Mouse (Mus musculus): ENCODE data around the gene Comp. TPM values are rescaled to one million over a fixed set of nuclear protein-coding genes. Genes with fewer than 3 reads are reported as not detected.

Comp gene
- polyA plus RNA-seq, 1 experiment from 2014 or later, result 1.1 TPM

DNA sequence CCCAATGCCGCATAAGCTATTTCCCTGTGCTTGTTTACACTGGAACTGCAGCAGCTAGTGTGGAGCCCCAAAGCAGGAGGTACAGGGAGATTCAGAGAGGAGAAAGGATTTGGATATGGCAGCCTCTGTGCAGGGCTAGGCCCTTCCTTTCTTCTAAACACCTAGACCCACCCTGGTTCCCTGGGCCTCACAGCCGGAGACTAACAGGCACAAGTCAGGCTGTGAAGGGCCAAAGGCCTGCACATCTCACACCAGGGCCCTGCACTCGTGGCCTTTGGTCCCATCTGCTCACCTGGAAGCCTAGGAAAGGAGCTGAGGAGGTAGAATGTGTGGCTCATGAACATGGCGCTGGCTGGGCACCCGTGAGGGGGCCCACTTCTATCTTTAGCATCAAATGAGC lies 22.8 kb downstream of the Comp start:
- ATAC-seq (replicated peaks; ENCODE audit: insufficient number of reproducible peaks, low FRiP score, low TSS enrichment), result no peak
- no peak overlapping the region for H3K4me3 ChIP-seq (ENCODE audit: low read depth, low read length)
- H3K27ac ChIP-seq (ENCODE audit: low read depth, low read length), result no peak overlapping the region
- H3K36me3 ChIP-seq (ENCODE audit: control insufficient read depth, insufficient read depth, low read length), result no peaks in the 10 kb centered on the region; the same call in 1 of the 2 replicates
- no peak overlapping the region for H3K4me2 ChIP-seq
- H3K27me3 ChIP-seq (ENCODE audit: control insufficient read depth, insufficient read depth, low read length), result no peaks in the 10 kb centered on the region
- no peaks in the 10 kb centered on the region for H3K4me1 ChIP-seq (ENCODE audit: control insufficient read depth, insufficient read depth, low read length)
- no peaks in the 10 kb centered on the region for H3K9me3 ChIP-seq (replicated peaks; ENCODE audit: control insufficient read depth, low read length)
- WGBS (ENCODE audit: insufficient replicate concordance), result 78% methylated on average over 5 of the region's 5 CpGs
- no peak overlapping the region for H3K9ac ChIP-seq (ENCODE audit: low read depth, low read length)

DNA sequence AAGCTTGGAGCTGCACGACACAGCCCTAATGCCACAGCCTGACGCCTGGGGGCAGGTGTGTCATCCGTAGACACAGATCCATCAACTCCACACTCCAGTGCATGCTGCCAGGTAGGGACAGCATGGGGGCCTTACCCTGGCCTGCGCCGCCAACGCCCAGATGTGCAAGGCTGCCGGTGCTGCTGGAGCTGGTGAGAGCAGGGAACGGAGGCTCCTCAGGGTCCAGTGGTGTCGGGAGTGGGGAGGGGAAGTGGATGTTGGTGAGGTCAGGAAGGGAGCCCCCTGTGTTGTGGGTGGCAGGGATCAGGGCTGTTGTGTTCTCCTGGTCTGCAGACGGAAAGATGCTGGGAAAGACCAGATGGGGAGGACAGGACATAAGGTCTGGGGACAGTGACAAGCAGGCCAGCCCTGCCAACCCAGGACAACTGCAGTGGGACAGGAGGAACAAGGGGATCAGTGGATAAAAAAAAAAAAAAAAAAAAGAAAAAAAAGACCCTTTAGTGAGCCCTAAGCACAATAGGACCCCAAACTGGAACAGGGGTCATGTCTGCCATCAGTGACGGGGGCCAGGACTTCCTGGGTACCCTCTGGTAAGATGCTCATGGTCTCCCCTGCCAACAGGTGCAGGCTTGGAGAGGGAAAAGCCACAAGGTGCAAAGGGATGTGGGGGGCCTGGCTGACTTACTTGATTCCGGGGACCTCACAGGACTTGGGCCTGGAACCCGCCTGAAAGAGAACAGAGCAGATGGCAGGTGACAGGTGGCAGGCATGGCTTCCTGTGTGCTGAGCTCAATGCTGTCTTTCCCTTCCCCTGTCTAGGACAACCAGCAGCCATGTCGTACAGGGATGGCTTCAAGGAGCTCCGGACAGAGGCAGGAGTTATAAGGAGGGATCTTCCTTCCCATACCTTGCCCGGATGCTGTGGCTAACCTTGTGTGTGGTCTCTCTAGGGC lies 24.5 kb downstream of the Comp start:
- H3K9ac ChIP-seq (ENCODE audit: low read depth, low read length), result no peak overlapping the region
- H3K27me3 ChIP-seq (ENCODE audit: control insufficient read depth, insufficient read depth, low read length), result no peaks in the 10 kb centered on the region
- no peaks in the 10 kb centered on the region for H3K4me1 ChIP-seq (ENCODE audit: control insufficient read depth, insufficient read depth, low read length)
- H3K4me2 ChIP-seq, result no peak overlapping the region
- no peaks in the 10 kb centered on the region for H3K9me3 ChIP-seq (replicated peaks; ENCODE audit: control insufficient read depth, low read length)
- no peak overlapping the region for H3K27ac ChIP-seq (ENCODE audit: low read depth, low read length)
- H3K4me3 ChIP-seq (ENCODE audit: low read depth, low read length), result no peak overlapping the region
- ATAC-seq (replicated peaks; ENCODE audit: insufficient number of reproducible peaks, low FRiP score, low TSS enrichment), result no peak
- H3K36me3 ChIP-seq (ENCODE audit: control insufficient read depth, insufficient read depth, low read length), result no peaks in the 10 kb centered on the region; the same call in 1 of the 2 replicates
- 79% methylated on average over 16 of the region's 16 CpGs for whole genome bisulfite sequencing (ENCODE audit: insufficient replicate concordance)

DNA sequence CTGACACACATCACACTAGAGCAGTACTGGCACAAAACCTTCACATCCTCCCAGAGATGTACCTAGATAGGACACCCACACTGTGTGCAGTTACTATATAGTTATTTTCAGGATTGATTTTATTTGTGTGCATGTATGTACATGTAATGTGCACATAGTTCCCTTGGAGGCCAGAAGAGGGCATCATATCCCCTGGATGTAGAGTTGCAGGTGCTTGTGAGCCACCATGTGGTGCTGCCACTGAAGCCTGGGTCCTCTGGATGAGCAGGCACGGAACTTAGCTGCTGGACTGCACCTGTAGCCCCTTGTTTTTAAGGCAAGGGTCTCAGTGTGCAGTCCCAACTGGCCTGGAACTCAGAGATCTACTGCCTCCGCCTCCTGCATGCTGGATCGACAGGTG lies 30.9 kb downstream of the Comp start:
- H3K36me3 ChIP-seq (ENCODE audit: control insufficient read depth, insufficient read depth, low read length), result no peaks in the 10 kb centered on the region; the same call in 1 of the 2 replicates
- ATAC-seq (replicated peaks; ENCODE audit: insufficient number of reproducible peaks, low FRiP score, low TSS enrichment), result no peak
- H3K27ac ChIP-seq (ENCODE audit: low read depth, low read length), result no peak overlapping the region
- WGBS (ENCODE audit: insufficient replicate concordance), result 90% methylated on average over 3 of the region's 3 CpGs
- no peak overlapping the region for H3K4me3 ChIP-seq (ENCODE audit: low read depth, low read length)
- H3K9me3 ChIP-seq (replicated peaks; ENCODE audit: control insufficient read depth, low read length), result no peaks in the 10 kb centered on the region
- H3K27me3 ChIP-seq (ENCODE audit: control insufficient read depth, insufficient read depth, low read length), result no peaks in the 10 kb centered on the region
- H3K4me2 ChIP-seq, result no peak overlapping the region
- no peak overlapping the region for H3K9ac ChIP-seq (ENCODE audit: low read depth, low read length)
- H3K4me1 ChIP-seq (ENCODE audit: control insufficient read depth, insufficient read depth, low read length), result peaks cover 31% of the 10 kb centered on the region

DNA sequence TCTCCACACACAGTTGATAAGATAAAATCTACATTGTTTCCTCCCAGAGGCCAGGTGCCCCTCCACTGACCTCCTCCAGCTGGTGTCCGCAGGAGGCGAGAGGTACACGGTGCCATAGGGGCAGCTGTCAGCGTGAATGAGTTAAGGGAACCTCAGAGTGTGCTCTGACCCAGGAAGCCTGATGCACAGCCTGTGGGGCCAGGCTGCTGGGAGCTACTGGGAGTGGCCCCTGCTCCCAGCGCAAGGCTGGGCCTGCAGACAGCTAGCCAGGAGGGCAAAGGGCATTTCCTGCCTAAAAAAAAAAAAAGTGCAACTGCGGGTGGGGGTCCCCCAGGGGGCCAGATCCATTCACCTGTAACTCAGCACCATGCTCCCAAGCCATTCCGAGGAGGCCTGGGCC lies 31.8 kb downstream of the Comp start:
- Histone ChIP-seq H3K9me3 (replicated peaks; ENCODE audit: control insufficient read depth, low read length) (no peaks in the 10 kb centered on the region), H3K27me3 (ENCODE audit: control insufficient read depth, insufficient read depth, low read length) (no peaks in the 10 kb centered on the region), H3K9ac (ENCODE audit: low read depth, low read length) (no peak overlapping the region), H3K4me1 (ENCODE audit: control insufficient read depth, insufficient read depth, low read length) (peaks cover 32% of the 10 kb centered on the region), H3K4me2 (no peak overlapping the region), H3K36me3 (ENCODE audit: control insufficient read depth, insufficient read depth, low read length) (no peaks in the 10 kb centered on the region; the same call in 1 of the 2 replicates), H3K4me3 (ENCODE audit: low read depth, low read length) (no peak overlapping the region), H3K27ac (ENCODE audit: low read depth, low read length) (no peak overlapping the region)
- ATAC-seq (replicated peaks; ENCODE audit: insufficient number of reproducible peaks, low FRiP score, low TSS enrichment), result no peak
- 52% methylated on average over 7 of the region's 7 CpGs for WGBS (ENCODE audit: insufficient replicate concordance)

DNA sequence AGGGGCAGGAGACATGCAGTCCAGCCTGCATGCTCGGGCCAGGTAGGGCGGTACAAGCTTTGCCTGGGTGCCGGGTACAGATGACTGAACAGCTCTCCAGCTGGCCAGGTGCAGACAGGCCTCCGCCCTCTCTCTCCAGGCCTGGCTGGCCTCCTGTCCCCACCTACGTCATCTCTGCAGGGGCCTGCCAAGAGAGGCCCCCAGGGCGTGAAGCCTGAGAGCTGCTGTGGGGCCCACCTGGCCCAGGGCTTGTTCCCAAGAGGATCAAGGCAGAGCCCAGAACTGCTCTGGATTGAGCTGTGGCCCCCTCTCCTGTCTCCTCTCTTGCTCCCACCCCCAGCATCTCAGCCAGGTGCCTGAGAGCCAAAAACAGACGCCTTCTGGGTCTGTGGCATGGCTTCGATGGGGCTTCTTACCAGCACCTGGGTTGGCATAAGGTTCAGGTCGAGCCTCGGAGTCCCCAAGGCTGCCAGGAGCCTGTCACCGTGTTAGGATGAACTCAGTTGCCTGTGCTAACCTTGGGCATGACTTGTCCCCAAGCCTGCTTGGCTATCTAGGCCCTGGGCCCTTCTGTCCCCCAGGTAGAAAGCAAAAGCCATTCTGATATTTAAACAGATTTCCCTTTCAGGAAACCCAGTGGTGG lies 33.2 kb downstream of the Comp start:
- no peak for ATAC-seq (replicated peaks; ENCODE audit: insufficient number of reproducible peaks, low FRiP score, low TSS enrichment)
- Histone ChIP-seq H3K27ac (ENCODE audit: low read depth, low read length) (no peak overlapping the region), H3K4me2 (no peak overlapping the region), H3K9ac (ENCODE audit: low read depth, low read length) (no peak overlapping the region), H3K36me3 (ENCODE audit: control insufficient read depth, insufficient read depth, low read length) (no peaks in the 10 kb centered on the region), H3K9me3 (replicated peaks; ENCODE audit: control insufficient read depth, low read length) (no peaks in the 10 kb centered on the region), H3K4me1 (ENCODE audit: control insufficient read depth, insufficient read depth, low read length) (peaks cover 32% of the 10 kb centered on the region), H3K4me3 (ENCODE audit: low read depth, low read length) (no peak overlapping the region), H3K27me3 (ENCODE audit: control insufficient read depth, insufficient read depth, low read length) (no peaks in the 10 kb centered on the region)
- WGBS (ENCODE audit: insufficient replicate concordance), result 74% methylated on average over 11 of the region's 11 CpGs

DNA sequence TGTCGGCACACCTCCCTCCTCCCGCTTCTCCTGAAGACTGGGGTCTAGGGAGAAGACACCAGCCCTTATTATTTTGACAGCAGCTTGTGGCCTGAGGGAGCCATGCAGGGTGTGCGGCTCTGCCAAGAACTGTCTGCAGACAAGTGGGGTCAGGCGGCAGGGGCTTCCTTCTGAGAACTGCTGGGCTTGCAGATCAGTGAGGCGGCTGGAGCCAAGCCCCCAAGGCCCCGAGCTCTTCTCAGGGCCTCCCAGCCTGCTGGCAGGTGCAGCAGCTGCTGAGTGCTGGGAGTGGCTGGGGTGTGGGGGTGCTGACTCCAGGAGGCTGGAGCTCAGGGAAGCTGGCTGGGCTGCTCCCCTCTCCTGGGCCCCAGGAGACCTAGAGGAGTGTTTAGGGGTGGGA lies 34.9 kb downstream of the Comp start:
- Histone ChIP-seq H3K4me1 (ENCODE audit: control insufficient read depth, insufficient read depth, low read length) (peaks cover 32% of the 10 kb centered on the region), H3K27ac (ENCODE audit: low read depth, low read length) (no peak overlapping the region), H3K4me3 (ENCODE audit: low read depth, low read length) (no peak overlapping the region), H3K9me3 (replicated peaks; ENCODE audit: control insufficient read depth, low read length) (no peaks in the 10 kb centered on the region), H3K36me3 (ENCODE audit: control insufficient read depth, insufficient read depth, low read length) (no peaks in the 10 kb centered on the region), H3K9ac (ENCODE audit: low read depth, low read length) (peak overlapping the region; percentile 16; the same call in 1 of the 2 replicates), H3K4me2 (no peak overlapping the region), H3K27me3 (ENCODE audit: control insufficient read depth, insufficient read depth, low read length) (no peaks in the 10 kb centered on the region)
- no peak for ATAC-seq (replicated peaks; ENCODE audit: insufficient number of reproducible peaks, low FRiP score, low TSS enrichment)
- WGBS (ENCODE audit: insufficient replicate concordance), result 50% methylated on average over 6 of the region's 6 CpGs

DNA sequence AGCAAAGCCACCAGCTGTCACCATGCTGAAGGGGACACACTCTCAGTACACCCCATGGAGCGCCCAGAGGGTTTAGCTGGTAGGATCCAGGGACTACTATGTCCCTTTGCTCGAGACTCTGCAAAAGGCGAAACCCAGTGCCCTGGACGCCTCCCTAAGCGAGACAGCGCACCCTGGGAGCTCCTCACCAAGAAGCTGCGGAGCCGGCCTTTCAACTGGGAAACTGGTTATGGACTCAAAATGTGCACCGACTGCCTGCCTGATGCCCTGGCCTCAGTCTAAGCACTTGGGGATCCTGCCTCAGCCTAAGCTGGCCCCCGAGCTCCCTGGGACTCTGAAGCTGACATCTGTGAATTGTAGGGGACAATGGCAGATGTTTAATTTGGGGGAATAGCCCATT lies 35.7 kb downstream of the Comp start:
- 81% methylated on average over 10 of the region's 10 CpGs for WGBS (ENCODE audit: insufficient replicate concordance)
- Histone ChIP-seq H3K27me3 (ENCODE audit: control insufficient read depth, insufficient read depth, low read length) (no peaks in the 10 kb centered on the region), H3K4me2 (no peak overlapping the region), H3K36me3 (ENCODE audit: control insufficient read depth, insufficient read depth, low read length) (no peaks in the 10 kb centered on the region), H3K9me3 (replicated peaks; ENCODE audit: control insufficient read depth, low read length) (no peaks in the 10 kb centered on the region), H3K9ac (ENCODE audit: low read depth, low read length) (no peak overlapping the region), H3K4me3 (ENCODE audit: low read depth, low read length) (no peak overlapping the region), H3K4me1 (ENCODE audit: control insufficient read depth, insufficient read depth, low read length) (peaks cover 32% of the 10 kb centered on the region), H3K27ac (ENCODE audit: low read depth, low read length) (no peak overlapping the region)
- ATAC-seq (replicated peaks; ENCODE audit: insufficient number of reproducible peaks, low FRiP score, low TSS enrichment), result no peak

DNA sequence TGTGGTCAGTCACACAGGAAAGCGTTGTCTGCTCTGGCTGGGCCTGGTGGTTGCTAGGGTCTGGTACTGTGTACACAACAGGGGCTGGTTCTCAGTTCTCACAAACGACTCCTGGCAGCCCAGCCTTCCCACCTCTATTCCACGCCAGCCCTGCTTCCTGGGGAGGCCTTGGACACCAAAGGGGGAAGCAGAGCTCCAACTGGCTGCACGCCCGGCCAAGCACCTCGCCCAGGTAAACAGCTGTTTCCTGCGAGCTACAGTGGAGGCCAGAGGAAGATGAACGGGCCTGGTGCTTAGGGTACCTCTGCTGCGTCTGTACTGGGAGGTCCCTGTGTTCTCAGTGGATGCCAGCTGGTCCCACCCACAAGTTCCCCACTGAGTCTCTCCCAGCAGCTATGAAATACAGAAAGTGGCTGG lies 36.1 kb downstream of the Comp start:
- no peaks in the 10 kb centered on the region for H3K27me3 ChIP-seq (ENCODE audit: control insufficient read depth, insufficient read depth, low read length)
- no peaks in the 10 kb centered on the region for H3K36me3 ChIP-seq (ENCODE audit: control insufficient read depth, insufficient read depth, low read length)
- no peak for ATAC-seq (replicated peaks; ENCODE audit: insufficient number of reproducible peaks, low FRiP score, low TSS enrichment)
- peaks cover 32% of the 10 kb centered on the region for H3K4me1 ChIP-seq (ENCODE audit: control insufficient read depth, insufficient read depth, low read length)
- WGBS (ENCODE audit: insufficient replicate concordance), result 66% methylated on average over 9 of the region's 9 CpGs
- no peak overlapping the region for H3K27ac ChIP-seq (ENCODE audit: low read depth, low read length)
- no peak overlapping the region for H3K4me2 ChIP-seq
- H3K9me3 ChIP-seq (replicated peaks; ENCODE audit: control insufficient read depth, low read length), result no peaks in the 10 kb centered on the region
- H3K9ac ChIP-seq (ENCODE audit: low read depth, low read length), result no peak overlapping the region
- no peak overlapping the region for H3K4me3 ChIP-seq (ENCODE audit: low read depth, low read length)

Measured in heart, embryonic 11.5 days (tissue).